Mouse (Mus musculus) spleen, adult 2 months (tissue): ENCODE results near the gene Sdsl.

Experiments used
- CTCF ChIP-seq: fragments of 200-500 bp; IDR thresholded peaks from 2 replicates; pipeline ENCODE4 v1.5.1; 2011; ENCODE audit warnings: mild to moderate bottlenecking, inconsistent platforms; ENCODE audit not compliant: insufficient read depth, insufficient read length, insufficient replicate concordance; ENCODE audit errors: extremely low read depth
- POLR2A ChIP-seq: fragments of 200-500 bp; IDR thresholded peaks from 2 replicates; pipeline ENCODE4 v1.6.1; 2011; ENCODE audit warnings: low read depth, low read length, inconsistent platforms

DNA sequence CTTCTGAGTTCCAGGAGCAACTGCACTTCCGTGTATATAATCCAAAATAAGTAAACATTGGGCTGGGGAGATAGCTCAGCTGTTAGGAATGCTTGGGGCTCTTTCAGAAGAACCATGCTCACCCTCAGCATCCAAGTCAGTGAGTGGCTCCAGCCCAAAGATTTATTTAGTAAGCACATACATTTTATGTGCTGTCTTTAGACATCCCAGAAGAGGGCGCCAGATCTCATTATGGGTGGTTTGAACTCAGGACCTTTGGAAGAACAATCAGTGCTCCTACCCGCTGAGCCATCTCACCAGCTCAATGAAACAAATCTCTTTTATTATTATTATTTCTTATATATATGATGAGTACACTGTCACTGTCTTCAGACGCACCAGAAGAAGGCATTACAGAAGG lies 6.9 kb upstream of the Sdsl start:
- TF ChIP-seq POLR2A (no peak), CTCF (no peak)
